Mouse (Mus musculus) G1E-ER4 (cell line): ENCODE measurements around the gene Dusp9. TPM values are rescaled to one million over a fixed set of nuclear protein-coding genes. Genes with fewer than 3 reads are reported as not detected.

Experiments
- GATA1 ChIP-seq: IDR thresholded peaks from one replicate; pipeline ENCODE4 v1.8.0; 2012; ENCODE audit warnings: low read length, inconsistent platforms
- polyA plus RNA-seq: library from polyadenylated mRNA; stranded (reverse); fragments of >175 nt; gene quantifications from 2 replicates; pipeline ENCODE4 v1.2.3, GENCODE M21; 2012

The Dusp9 gene
- 0.06 TPM in 2 replicates for polyA plus RNA-seq

DNA sequence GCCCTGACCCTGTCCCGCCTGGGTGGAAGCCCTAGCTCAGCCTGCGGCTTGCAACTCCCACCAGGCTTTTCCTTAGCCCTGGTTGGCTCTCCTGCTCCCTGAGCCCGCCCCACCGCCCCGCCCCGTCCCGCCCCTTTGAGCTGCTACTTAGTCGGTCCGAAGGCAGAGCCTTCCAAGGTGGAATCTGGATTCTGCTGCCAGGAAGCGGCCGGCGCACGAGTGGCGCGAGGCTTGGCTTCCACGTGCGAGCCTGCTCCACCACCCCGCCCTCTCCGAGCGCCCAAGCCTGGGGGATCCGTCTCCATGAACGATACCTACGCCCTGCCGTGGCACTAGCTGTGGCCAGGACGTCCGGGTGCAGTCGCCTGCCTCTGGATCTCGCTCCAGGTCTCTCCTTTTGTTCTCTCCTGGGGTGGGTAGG is at the start of gene Dusp9:
Dusp9 (plus strand) TSS at position 165 of the 421 bp plus-strand sequence.
- no peak for TF ChIP-seq GATA1

DNA sequence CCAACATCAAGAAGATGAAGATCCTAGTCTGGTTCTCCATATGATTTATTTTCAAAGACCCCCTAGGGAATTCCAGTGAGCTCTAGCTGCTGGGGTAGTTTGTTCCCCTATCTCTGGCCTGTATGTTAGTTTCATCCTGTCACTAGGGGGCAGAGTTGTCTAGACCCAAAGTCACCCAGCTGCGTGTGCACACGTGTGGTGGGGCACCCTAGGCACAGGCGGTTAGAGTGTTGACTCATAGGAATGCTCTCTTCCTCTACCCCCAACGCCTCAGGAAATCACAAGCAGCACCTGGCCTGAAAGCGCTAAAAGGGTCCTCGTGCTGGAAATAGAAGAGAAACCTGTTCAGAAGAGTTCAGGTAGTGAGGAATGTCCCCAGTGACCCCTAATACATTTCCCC is 46.0 kb upstream of the Dusp9 start:
- no peak for TF ChIP-seq GATA1

DNA sequence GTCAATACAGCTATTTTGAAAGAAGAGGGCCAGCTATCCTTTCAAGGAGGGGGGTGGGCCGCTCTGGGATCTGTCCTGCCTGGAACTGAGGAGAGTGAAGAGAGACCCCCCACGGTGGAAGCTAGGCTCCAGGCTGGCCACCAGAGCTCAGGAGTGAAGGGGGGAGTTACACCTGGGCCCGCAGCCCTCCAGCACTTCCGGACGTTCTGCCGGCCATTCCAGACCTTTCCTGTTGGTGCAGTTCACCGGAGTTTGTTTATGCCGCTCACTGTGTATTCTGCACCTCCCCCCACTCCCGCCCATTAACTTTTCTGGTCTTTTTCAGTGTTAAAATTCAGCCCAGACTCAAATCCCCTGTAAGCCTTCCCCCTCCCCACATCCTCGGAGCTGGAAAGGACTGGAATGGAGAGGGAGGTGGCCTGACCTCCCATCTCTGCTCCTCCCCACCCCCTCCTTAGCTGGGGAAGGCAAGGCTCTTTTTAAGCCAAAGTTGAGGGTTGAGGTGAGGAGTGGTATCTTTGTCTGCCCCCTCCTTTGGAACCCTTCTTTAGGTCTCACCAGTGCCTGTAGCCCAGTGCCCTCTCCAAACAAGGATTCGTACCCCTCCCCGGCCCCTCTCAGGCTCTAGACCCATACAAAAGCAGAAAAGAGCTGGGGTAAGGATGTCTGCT is 44.6 kb upstream of the Dusp9 start:
- TF ChIP-seq GATA1, result no peak

DNA sequence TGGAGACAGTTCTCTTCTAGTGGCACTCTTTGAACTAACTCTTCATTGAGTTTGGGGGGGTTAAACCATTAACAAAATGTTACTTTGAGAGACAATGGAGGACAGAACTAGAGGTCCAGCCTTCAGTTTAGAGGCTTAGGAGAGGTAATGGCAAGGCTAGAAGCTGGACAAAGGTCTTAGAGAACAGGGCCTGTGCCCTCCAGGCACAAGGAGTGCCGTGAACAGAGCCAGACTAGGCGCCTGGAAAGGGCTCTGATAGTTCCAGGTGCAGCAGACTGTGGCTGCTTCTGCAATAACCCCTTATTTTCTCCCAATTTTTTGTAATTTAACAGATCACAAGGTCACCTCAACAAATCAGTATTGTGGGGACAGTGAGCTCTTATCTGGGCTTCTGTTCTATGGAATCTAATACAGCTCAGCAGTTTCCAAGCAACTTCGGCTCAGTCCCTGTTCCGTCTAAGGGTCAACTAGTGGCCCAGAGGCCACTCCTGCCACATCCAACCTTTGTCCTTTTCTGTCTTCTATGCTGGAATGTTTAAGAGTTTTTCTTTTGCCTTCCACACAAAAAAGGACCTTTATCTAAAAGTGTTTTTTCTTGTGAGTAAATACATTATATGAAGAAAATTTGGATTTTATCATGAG is 43.8 kb upstream of the Dusp9 start:
- TF ChIP-seq GATA1, result no peak

DNA sequence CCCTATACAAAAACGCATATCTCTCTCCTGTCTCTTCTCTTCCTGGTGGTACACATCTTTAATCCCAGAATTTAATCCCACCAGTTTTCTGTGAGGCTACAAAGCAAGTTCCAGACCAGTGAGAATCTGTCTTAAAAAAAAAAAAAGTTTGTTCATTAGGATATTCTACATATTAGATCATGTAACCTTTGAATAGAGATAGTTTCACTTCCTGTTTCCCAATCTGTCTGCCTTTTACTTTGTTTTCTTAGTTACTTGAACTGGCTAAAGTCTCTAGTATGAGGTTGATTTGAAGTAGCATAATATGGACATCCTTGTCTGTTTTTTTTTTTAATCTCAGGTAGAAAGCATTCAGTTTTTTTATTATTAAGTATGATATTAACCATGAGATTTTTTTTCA is 37.8 kb upstream of the Dusp9 start:
- no peak for TF ChIP-seq GATA1

DNA sequence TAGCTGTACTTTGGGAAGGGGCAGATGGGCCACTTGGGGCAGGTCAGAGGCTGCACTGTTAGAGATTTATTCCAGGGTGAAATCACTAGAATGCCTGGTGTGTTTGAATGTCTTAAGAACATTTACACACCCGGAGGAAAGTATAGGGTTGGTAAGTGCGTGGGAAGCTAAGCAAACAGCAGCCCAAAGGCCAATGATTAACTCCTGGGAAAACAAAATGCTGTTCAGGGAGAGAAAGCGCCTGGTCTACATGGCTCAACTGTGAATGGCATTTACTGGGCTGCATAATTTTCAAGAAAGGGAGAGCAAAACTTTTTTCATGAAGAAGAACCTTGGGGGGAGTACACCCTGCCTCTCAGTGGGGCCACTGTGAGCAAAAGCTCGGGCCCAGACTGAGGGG is 25.6 kb upstream of the Dusp9 start:
- TF ChIP-seq GATA1, result no peak

DNA sequence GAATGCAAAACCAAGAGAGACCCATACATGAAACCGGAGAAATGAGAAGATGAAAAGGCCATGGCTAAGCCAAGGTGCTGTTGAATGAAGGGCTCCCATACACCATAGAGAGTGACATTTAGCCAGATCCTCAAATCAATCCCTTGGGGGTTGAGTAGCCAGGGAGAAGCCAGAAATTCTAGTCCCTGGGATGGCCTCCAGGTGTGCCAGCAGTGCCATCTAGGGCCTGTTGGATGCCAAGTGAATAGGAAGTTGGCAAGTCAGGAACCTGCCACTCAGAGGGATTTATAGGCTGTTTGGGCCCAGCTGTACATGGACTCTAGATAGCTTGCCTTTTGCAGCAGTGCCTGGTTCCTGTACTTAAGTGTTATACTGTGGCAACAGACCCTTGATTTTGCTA is 23.3 kb upstream of the Dusp9 start:
- no peak for TF ChIP-seq GATA1

DNA sequence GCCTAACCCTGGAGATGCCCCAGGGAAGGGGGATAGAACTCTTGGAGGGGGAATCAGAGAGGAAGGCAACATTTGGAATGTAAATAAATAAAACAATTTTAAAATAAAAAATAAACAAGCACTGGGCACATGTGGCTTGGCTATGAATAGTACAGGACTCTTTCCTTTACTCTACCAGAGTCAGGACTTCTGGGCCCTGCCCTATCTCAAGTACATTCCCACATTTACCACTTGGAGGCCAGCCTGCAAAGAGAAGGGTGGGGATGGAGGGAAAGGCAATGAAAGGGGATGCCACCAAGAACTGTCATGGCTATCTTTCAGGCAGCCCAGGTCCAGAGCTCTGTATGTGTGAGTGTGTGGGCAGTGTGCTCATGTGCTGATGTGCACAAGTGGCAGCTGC is 19.8 kb upstream of the Dusp9 start:
- no peak for TF ChIP-seq GATA1

DNA sequence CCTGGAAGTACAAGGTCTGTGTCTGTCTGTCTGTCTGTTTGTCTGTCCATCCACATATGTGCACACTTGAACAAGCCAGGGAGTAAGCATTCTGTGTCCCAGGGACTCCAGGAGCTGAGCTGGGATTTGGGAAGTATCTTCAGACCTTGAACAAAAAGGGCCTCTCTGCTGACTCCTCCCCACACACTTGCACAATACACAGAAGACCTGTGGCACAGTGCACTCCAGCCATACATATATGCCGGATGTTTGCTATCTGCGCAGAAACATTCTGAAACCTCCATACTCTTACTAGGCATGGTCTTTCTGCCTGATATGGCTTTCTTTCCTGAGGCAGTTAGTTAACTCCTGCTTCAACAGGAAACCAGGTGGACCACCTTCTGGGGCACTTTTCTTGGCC is 19.3 kb upstream of the Dusp9 start:
- no peak for TF ChIP-seq GATA1

DNA sequence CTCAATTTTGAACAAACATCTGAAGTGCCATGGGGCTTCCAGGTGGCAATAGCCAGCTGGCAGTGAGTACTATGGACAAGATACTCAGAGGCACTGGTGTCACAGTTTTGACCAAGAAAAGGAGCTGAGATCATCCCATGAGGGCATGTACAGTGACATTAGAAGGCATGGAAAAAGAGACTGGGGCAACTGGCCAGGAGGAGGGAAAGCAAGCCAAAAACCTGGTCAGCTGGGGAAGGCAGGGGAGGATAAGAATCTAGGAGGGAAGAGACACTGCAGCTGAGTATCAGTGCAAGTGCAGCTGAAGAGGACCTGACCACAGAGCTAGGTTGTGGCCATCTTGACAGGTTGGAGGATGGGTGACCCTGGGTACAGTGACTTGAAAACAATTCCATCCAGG is 12.2 kb upstream of the Dusp9 start:
- no peak for TF ChIP-seq GATA1

DNA sequence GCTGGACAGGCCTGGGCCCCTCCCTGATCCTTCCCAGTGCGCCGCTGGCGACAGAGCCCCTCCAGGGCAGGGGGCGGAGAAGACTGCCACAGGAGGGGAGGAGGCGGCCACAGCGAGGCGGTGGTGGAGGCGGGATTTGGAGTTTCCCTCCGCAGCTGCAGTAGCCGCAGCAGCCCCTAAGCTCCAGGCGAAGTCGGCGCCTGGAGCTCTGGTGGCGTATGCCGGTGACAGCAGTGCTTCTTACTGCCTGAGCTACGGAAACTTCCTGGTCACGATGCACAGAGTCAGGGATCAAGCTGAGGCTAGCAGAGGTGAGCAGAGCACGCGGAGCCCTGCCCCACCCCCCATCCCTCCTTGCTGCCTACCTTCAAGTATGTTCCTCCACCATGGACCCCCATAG is 3.8 kb upstream of the Dusp9 start:
- TF ChIP-seq GATA1, result no peak

DNA sequence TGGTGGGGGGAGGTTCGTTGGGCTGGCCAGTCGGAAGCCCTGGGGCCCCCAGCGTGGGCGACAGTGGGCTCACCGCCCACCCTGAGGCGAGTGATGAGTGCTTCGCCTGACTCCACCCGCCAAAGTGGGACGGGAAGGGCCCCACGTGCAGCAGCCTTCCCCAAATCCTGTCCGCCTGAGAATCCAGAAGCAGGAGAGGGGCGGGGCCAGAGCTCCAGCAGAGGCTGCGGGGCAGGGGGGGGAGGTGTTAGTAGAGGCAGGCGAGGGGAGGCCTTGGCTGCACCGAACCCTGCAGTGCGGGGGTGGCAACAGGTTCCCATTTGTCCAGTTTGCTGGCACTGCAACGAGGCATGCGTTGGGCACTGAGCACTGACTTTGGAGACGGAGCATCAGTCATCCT is 1.8 kb upstream of the Dusp9 start:
- TF ChIP-seq GATA1, result no peak

DNA sequence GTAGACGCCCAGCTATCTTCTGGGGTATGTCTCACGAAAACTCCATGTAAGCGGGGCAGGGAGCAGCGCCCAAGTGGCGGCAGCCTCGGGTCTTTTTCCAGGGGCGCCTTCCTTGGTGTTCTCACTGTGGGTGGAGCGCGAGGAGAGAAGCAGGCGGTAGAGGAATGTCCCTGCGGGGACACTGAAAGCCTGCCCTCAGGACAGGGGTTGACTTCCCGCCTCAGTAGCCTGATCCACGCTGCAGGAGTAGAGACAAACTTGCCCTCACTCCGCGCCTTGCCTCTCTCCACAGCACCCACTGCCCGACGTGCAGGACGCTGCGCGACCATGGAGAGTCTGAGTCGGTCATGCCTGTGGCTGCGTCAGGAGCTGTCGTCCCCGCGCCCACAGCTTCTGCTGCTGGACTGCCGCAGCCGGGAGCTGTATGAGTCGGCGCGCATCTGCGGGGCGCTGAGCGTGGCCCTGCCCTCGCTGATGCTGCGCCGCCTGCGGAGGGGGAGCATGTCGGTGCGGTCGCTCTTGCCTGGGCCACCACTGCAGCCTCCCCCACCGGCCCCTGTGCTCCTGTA is 766 bp downstream of the Dusp9 start:
- TF ChIP-seq GATA1, result no peak

DNA sequence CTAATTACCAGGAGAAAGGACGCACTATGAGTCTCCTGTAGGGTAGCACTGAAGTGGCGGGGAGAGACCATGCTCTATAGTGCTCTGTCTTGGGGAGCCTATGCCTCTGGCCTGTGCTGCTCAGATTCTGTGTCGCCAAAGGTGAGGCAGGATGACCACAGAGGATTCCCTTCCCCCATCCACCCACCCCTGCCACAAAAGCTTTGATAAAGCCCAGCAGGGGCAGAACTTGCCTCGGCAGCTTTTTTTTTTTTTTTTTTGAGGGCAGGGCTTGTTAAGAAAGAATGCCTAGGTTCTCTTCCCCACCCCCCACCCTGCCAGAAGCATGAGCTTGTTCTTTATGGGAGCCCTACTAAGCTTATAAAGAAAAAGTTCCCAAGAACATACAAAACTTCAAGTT is 5.9 kb downstream of the Dusp9 start:
- no peak for TF ChIP-seq GATA1

DNA sequence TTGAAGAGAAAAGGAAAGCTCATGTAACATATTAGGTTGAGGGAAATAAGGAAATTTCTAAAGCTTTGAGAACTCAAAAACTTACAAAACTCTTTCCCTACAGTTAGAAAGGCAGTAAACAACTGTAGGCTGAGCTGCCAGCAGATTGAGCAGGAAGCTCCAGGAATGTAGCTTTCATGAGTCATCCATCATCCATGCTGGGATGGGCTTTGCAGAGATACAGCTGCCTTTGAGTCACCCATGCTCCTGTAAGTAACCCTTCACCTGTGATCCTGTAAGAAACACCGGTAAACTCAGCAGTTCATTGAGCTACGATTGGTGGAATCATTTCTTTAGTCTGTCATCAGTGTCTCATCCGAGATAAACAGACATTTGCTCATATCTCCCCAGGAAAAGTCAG is 11.7 kb downstream of the Dusp9 start:
- TF ChIP-seq GATA1, result no peak

DNA sequence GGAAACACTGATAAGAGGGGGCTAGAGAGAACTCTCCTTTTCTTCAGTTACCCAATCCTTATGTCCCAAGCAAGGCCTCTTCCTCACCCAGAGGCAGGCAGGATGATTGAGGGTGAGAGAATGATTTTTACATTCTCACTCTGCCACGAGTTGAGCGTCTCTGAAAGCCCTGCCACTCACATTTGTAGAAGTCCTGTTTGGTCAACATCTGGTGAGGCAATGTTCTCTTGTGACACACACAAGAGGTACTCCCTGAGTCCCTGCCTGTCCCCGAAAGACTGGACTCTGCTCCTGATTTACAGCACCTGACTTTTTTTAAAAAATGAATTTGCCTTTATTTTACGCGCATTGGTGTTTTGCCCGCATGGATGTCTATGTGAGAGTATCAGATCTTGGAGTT is 14.2 kb downstream of the Dusp9 start:
- TF ChIP-seq GATA1, result no peak

DNA sequence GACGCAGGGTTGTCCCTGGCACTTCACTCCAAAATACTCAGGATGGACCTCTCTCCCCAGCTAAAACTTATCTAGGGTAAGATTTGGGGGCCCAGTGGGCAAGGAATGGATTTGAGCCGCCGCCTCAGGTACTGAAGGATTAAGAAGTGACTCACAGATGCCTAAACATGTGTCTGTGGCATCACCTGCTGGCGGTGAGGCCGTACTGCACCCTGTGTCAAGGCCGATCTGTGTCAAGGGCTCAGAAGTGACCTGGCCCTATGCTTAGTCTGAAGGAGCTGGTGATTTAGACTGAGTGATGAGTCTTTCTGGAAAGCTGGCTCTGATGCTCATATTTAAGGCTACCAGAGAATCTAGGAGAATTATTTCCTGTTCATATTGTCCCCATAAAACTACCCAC is 15.0 kb downstream of the Dusp9 start:
- no peak for TF ChIP-seq GATA1
